Mouse (Mus musculus) A20 (cell line): ENCODE results near the gene Cdr2.
"Not testable (repeated sequence)": the region's sequence is repeated elsewhere in the genome, so short reads cannot be mapped to it uniquely, and the experiment has no call there.

Experiments
- DNase-seq: peaks from one replicate; pipeline ENCODE4 v3.0.0-alpha.2; 2011; ENCODE audit warnings: low read depth, low spot score

Cdr2 gene

GRCm38 (mm10) chr7:120911268-120911667, 70.8 kb downstream of the Cdr2 start:
- DNase-seq, result not testable (repeated sequence)

GRCm38 (mm10) chr7:120910172-120910571, 71.9 kb downstream of the Cdr2 start:
- DNase-seq, result not testable (repeated sequence)
